Mouse (Mus musculus): ENCODE data around the gene Dusp6. TPM values are rescaled to one million over a fixed set of nuclear protein-coding genes. Genes with fewer than 3 reads are reported as not detected.

The Dusp6 gene
- total RNA-seq, 2 experiments from 2014 or later = 7.9 to 15.6 TPM

DNA sequence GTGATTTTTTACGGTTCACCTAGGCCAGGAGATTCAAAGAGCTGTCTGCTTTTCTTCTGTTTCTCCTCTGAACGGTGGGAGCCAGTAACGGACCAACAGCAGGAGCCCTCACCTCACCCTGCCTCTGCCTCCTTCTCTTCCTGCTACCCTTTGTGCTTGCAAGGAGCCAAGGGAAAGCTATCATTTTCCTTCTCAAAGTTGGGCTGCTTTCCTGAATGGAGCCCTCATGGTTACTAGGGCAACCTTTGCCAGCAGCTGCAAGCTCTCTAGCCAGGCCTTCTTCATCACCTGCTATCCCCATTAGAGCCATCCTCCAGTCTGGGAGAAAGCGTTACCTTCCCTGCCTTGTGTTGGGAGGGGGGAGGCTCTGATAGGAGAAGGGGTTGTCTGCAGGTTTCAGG lies 6.3 kb downstream of the Dusp6 start:
- no peak for ATAC-seq (replicated peaks; ENCODE audit: low FRiP score, poor library complexity, severe bottlenecking)

GRCm38 (mm10) chr10:99269704-99270103 lies 6.7 kb downstream of the Dusp6 start:
- no peak for ATAC-seq (replicated peaks; ENCODE audit: low FRiP score, poor library complexity, severe bottlenecking)

GRCm38 (mm10) chr10:99270406-99270805 lies 7.4 kb downstream of the Dusp6 start:
- ATAC-seq (replicated peaks; ENCODE audit: low FRiP score, poor library complexity, severe bottlenecking) = no peak

DNA sequence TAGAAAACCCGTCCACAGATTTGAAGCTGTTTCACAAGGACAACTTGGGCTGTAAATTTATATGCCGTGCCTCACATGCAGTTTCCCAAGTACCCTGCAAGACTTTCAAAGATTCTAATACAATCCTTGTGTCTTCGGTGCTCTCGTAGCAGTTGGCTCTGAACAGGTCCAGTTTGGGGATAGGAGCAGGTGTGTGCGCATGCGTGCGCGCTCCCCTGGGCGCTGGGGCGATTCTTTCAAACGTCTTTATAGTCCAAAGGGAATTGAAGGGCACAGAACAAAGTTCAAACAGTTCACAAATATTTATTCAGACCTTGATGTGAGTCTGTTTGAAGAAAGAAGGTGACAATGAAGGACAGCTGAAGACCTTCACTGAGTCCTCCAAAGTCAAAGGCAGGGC lies 8.0 kb downstream of the Dusp6 start:
- ATAC-seq (replicated peaks; ENCODE audit: low FRiP score, poor library complexity, severe bottlenecking) = no peak

DNA sequence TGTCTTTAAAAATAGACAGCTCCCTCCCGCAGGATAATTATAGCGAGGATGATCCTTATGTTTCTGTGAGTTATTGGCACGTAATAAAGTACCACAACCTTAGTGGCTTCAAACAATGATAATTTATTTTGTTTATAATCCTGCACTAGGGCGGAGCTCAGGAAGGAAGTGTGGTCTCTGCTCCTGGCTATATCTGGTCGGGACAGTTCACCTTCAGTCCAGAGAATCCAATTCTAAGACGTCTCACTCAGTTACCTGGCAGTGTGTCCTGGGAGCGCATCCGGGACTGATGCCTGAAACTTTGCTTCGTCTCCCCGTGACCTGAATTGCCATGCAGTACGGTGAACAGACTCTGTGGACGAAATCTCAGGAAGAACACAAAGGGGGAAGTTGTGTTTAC lies 10.0 kb downstream of the Dusp6 start:
- no peak for ATAC-seq (replicated peaks; ENCODE audit: low FRiP score, poor library complexity, severe bottlenecking)

DNA sequence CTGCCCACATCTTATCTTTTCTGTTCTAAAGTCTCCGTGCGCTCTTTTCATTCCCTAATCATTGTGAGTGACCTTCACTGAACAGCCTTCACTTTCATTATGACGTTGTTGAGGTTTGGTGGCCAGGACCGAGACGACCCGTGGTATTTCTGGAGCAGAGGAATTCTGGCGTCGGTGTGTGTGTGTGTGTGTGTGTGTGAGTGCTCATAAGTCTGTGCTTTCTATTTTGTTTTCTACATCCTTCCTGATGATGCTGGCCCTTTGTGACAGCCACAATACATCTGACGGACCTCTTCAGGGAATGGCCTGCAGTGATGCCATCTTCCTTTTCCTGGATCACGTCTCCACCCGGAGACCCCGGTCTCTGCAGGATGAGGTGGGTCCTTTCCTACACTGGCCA lies 11.6 kb downstream of the Dusp6 start:
- ATAC-seq (replicated peaks; ENCODE audit: low FRiP score, poor library complexity, severe bottlenecking) = no peak

DNA sequence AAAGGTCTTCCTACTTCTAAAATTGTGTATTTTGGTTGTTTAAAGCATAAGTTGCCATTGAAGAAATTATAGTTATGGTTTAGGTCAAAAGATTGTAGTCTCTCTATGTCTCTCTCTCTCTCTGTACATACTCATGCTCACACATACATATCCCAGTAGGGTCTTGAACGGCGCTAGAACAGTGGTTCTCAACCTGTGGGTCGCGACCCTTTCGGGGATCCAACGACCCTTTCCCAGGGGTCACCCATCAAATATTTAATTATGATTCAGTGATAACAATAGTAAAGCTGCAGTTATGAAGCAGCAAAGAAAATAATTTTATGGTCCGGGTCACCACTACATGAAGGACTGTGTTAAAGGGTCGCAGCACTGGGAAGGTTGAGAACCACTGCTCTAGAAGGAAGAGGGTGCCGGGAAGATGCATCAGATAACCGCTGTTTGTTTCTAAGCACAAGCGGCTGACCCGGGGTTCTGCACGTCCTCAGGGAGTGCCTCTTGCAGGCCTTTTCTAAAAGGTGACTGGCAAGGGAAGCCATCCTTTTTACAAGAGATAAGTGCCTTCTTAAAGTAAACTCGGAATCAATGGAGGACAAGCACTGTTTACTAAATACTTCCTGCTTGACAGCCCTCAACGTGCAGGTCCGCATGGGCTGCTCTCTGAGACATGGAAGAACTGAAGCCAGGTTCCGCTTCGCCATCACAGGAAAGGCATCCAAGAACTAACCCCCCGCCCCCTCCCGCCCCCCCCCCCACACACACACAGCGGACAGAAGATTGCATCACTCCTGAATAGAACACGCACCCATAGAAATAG lies 16.2 kb downstream of the Dusp6 start:
- ATAC-seq (replicated peaks; ENCODE audit: low FRiP score, poor library complexity, severe bottlenecking) = no peak

- ATAC-seq (replicated peaks; ENCODE audit: low FRiP score, poor library complexity, severe bottlenecking) = no peak
Measured at GRCm38 (mm10) chr10:99283981-99284385, 21.0 kb downstream of the Dusp6 start.

- ATAC-seq (replicated peaks; ENCODE audit: low FRiP score, poor library complexity, severe bottlenecking) = no peak
Measured at GRCm38 (mm10) chr10:99284918-99285317, 21.9 kb downstream of the Dusp6 start.

- no peak for ATAC-seq (replicated peaks; ENCODE audit: low FRiP score, poor library complexity, severe bottlenecking)
Measured at GRCm38 (mm10) chr10:99285759-99286158, 22.7 kb downstream of the Dusp6 start.

GRCm38 (mm10) chr10:99286213-99286612 lies 23.2 kb downstream of the Dusp6 start:
- ATAC-seq (replicated peaks; ENCODE audit: low FRiP score, poor library complexity, severe bottlenecking) = no peak

GRCm38 (mm10) chr10:99286787-99287186 lies 23.8 kb downstream of the Dusp6 start:
- ATAC-seq (replicated peaks; ENCODE audit: low FRiP score, poor library complexity, severe bottlenecking) = no peak

GRCm38 (mm10) chr10:99287206-99287605 lies 24.2 kb downstream of the Dusp6 start:
- ATAC-seq (replicated peaks; ENCODE audit: low FRiP score, poor library complexity, severe bottlenecking) = no peak

GRCm38 (mm10) chr10:99289176-99289575 lies 26.1 kb downstream of the Dusp6 start:
- no peak for ATAC-seq (replicated peaks; ENCODE audit: low FRiP score, poor library complexity, severe bottlenecking)

GRCm38 (mm10) chr10:99293111-99293640 lies 30.1 kb downstream of the Dusp6 start:
- ATAC-seq (replicated peaks; ENCODE audit: low FRiP score, poor library complexity, severe bottlenecking) = no peak

DNA sequence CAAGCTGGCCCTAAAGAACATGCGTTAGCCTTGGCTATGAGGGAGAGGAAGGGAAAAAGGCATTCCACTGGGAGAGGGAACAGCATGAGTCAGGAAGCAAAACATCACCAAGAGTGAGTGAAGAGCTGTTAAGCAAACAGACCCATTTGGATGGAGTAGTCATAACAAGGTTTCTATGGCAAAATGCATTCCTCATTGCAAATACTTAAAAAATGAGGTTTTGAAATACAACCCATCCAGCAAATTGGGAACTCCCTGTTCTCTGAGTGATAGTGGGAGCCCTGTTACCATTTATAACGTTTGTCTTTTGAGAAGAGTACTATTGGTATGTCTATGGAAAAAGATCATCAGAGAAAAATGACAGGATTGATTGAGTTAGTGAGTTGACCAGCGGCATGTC lies 34.7 kb downstream of the Dusp6 start:
- no peak for ATAC-seq (replicated peaks; ENCODE audit: low FRiP score, poor library complexity, severe bottlenecking)

DNA sequence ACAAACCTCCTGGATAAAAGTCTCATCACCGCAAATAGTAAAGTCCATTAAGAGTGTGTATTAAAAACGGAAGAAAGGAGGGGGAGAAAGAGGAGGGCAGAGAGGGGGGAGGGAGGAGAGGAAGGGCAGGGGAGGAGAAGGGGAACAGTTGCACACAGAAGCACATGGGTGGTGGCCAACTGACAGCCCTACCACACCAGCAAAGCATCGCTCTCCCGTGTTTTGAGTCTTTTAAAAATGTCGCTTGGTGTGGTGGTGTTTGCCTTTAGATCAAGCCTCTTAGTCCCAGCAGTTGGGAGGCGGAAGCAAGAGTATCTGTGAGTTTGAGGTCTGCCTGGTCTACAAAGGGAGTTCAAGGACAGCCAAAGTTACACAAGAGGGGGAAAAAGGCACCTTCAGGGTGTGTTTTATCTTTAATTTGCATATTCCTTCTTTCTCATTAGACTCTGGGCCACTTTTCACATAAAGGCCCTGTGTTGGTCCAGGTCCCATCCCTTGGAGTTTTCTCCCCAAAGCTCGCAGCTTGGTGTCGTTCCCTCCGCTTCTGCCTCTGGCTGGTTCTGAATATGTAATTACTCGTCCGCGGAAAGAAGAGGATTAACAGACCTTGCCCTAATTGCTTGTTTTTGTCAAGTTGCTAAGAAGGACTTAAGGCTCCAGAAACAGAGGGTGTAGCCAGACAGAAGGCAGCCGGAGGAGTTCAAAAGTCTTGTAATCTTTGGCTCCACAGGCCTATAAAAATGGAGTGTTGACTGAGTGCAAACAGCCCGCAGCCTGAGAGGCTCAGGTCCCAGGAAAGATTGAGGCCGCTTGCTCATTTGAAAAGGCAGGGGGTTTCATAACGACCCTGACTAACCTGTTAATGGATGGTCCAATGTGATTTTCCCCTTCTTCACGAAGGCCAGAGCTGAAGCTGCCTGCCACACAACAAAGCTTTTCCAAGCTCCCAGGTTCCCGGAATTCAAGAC lies 35.6 kb downstream of the Dusp6 start:
- ATAC-seq (replicated peaks; ENCODE audit: low FRiP score, poor library complexity, severe bottlenecking) = no peak

DNA sequence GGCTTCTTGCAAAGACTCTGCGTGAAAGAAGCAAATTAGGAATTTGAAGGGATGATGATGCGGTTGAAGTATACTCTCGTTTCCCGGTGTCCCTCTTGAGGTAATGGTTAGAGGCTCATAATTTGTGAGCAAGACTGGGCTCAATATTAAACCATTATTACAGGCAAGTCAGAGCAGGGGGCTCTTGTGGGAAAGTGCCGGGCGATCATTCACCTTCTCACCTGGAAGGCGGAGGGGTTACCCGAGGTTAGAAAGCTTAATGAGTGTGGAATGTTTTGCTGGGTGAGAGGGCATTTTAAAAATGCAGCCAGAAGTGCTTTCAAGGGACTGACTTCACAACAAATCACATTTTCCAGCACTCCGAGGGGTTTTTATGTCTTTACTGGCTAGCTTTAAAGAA lies 36.3 kb downstream of the Dusp6 start:
- ATAC-seq (replicated peaks; ENCODE audit: low FRiP score, poor library complexity, severe bottlenecking) = no peak

GRCm38 (mm10) chr10:99302051-99302450 lies 39.0 kb downstream of the Dusp6 start:
- ATAC-seq (replicated peaks; ENCODE audit: low FRiP score, poor library complexity, severe bottlenecking) = no peak

DNA sequence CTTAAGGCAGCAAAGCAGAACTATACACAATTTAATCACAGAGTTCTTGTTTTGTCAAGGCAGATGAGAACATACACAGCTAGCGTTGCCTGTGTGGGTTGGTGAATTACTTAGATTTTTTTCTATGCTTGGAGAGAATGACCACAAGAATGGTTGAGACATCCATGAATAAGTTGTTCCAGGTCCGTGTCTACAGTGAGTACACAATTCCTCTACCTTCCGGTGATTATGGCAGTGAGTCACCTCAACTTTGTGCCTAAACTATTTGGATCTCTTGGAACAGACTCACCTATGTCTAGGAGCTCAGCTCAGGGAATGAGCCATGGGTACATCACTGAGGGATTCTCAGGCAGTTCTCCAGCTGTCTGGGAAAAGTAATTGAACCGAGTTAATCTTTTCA lies 45.8 kb downstream of the Dusp6 start:
- no peak for ATAC-seq (replicated peaks; ENCODE audit: low FRiP score, poor library complexity, severe bottlenecking)

DNA sequence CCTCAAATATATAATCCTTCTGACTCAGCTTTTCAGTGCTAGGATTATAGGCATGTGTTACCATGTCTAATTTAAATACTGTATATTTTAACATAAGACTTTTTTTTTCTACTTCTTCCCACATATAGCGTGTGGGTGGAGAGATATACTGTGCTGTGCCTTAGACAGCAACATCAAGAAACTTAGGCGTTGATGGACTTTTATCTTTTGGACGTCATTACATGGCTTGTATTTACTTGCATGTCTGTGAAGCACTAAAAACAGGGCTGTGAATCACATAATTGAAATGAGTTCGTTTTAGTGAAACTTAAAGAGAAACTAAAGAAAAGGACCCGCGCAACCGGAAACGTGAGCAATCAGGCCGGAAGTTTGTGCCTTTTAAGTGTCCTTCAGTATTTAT lies 46.6 kb downstream of the Dusp6 start:
- no peak for ATAC-seq (replicated peaks; ENCODE audit: low FRiP score, poor library complexity, severe bottlenecking)

Data from erythroblast, adult 5-6 weeks (primary cell).